Mouse (Mus musculus): ENCODE results near the gene Topbp1.

GRCm38 (mm10) chr9:103309832-103310231 lies 4.8 kb downstream of the Topbp1 start:
- TF ChIP-seq CTCF (IDR thresholded peaks at IDR 0.05; ENCODE audit: control insufficient read depth, insufficient read depth, insufficient read length): no peak
- no peak for TF ChIP-seq USF1 (IDR thresholded peaks at IDR 0.05; ENCODE audit: low read depth)
- no peak for TF ChIP-seq MYOD1 (IDR thresholded peaks at IDR 0.05; ENCODE audit: control insufficient read depth, insufficient read length, low read depth)
- no peak for TF ChIP-seq MYOG (IDR thresholded peaks at IDR 0.05; ENCODE audit: control insufficient read depth, extremely low read depth, insufficient read length)
- TF ChIP-seq MAX (IDR thresholded peaks at IDR 0.05): no peak
